Mouse (Mus musculus): ENCODE data around the gene Ccdc78.

GRCm38 (mm10) chr17:25748238-25748637 lies 38.1 kb upstream of the Ccdc78 start:
- TF ChIP-seq CTCF (IDR thresholded peaks at IDR 0.05) (no peak), EP300 (IDR thresholded peaks at IDR 0.05) (no peak)

Data from lung, postnatal 0 days (tissue).